Mouse (Mus musculus) cerebellum, adult 9-10 months (tissue): ENCODE results near the gene Creb3l4.
A peak's percentile ranks its signal among the peaks of the same experiment; 100 is the strongest.
"Not testable (repeated sequence)": the region's sequence is repeated elsewhere in the genome, so short reads cannot be mapped to it uniquely, and the experiment has no call there.

Experiments
- DNase-seq: peaks from one replicate; pipeline ENCODE4 v3.0.0; 2022

Gene Creb3l4

DNA sequence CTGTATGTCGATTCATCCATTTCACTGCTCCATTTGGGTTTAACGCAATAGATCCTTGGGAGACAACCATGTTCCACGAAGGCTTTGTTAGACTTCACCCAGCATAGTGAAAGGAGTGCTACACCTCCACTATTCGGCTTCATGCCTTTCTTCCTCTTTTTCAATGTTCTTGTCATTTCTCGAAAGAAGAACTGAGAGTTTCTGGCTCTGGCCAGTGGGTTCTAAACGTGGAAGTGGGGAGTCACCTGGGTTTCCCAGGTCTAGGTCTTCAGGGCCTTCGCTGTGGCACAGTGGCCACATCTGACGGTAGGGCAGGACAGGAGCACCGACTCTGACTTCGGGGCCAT, 21.3 kb upstream of the Creb3l4 start:
- DNase-seq: no peak

DNA sequence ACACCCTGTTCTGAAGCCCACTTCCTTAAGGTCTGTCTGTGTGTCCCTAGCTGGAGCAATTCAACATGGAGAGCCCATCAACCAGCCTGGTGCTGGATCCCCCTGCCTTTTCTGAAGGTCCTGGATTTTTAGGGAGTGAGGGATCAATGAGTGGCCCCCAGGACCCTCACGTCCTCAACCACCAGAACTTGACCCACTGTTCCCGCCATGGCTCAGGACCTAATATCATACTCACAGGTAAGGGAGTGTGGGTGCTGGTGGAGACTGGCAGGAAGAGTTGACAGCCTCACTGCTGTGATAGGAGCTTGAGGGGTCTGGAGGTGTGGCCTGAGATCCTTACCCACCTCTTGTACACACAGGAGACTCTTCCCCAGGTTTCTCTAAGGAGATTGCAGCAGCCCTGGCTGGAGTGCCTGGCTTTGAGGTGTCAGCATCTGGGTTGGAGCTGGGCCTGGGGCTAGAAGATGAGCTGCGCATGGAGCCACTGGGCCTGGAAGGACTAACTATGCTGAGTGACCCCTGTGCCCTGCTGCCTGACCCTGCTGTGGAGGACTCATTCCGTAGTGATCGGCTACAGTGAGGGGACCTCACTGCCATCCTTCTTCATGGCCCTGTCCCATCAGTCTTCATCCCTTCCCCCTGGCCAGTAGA, 19.9 kb upstream of the Creb3l4 start:
- DNase-seq: peak; percentile 46

DNA sequence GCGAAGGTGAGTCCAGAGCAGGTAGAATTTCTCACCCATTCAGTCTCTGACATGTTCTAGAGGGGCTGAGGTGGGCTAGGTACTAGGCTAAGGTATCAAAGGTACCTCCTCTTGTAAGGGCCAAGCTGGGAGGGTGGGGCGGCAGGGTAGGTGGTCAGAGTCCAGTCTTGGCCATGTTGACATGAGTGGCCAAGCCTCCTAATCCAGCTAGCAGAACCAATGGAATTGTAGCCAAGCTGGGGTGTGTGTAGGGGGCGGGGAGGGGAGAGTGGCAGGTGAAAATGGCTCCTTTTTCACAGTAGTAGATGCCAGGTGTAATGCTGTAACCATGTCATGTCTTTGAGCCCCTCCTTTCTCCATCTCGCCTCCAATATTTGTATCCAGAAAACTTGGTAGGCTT, 15.2 kb upstream of the Creb3l4 start:
- peak; percentile 41 for DNase-seq

DNA sequence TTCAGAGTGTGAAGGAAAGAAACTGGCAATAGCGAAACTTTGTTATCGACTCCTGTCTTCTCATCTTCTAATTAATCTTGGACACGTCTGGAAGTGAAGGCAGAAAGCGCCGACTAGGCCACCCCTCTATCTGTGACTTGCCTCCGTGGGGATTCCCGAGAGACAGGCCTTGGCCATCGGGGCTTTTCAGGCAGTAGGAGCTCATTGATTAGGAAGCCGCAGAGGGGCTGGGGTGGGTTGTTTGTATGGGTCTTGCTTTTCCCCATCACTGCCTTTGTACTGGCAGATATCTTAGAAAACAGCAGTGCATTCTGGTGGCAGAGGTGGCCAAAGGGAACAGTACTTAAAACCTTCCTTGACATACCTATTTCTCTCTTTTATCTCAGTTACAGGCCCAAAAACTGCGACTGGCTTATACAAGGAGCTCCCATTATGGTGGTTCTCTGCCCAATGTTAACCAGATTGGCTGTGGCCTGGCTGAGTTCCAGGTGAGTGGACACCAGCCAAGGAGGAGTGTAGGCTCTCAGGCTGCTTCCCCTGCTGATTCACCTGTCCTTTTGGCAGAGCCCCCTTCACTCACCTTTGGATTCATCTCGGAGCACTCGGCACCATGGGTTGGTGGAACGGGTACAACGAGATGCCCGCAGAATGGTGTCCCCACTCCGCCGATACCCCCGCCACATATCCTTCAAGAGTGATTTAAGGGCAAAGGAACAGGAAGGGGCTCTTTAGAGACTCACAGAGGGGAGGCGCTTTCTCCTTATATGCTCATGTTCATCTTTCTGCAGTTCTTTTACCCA, 13.6 kb upstream of the Creb3l4 start:
- DNase-seq: peak; percentile 98

DNA sequence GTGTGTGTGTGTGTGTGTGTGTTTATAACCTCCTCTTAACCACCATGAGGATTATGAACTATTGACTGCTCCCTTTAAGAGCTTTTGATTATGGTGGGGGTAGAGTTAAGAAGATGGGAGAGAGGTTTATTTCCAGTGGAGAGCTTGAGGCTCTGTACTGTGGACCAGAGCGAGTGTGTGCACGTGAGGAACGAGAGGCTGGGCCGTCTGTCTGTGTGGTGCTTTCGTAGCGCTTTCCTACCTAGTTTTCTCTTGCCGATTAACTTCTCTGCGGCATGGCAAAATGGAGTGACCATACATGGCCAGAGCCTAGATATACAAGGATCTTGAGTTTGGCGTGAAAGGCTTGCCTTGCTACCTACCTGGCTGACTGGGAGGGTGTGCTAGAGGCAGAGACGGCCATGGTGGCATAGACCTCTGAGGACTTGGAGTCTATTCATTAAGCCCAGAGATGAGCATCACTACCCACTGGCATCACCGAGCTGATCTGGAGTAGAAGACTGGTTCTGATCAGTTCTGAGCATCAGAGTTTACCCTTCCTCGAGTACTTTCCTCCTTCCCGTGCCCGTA, 12.6 kb upstream of the Creb3l4 start:
- peak; percentile 58 for DNase-seq

DNA sequence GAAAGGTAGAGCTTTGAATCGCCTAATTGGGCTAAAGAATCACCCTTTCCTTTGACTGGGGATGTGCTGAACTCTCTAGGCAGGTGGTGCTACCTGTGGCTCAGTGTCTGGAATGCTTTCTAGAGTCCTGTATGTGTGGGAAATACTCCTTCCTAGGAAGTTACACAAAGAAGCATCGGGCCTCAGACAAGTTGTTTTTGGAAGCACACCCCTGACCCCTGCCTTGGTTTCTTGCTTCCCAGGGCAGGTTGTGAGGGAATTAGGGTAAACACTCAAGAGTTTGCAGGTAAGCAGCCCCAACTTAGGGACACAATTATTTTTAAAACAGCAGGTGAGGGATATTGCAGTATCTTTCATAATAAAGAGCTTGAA, 11.9 kb upstream of the Creb3l4 start:
- peak; percentile 66 for DNase-seq

DNA sequence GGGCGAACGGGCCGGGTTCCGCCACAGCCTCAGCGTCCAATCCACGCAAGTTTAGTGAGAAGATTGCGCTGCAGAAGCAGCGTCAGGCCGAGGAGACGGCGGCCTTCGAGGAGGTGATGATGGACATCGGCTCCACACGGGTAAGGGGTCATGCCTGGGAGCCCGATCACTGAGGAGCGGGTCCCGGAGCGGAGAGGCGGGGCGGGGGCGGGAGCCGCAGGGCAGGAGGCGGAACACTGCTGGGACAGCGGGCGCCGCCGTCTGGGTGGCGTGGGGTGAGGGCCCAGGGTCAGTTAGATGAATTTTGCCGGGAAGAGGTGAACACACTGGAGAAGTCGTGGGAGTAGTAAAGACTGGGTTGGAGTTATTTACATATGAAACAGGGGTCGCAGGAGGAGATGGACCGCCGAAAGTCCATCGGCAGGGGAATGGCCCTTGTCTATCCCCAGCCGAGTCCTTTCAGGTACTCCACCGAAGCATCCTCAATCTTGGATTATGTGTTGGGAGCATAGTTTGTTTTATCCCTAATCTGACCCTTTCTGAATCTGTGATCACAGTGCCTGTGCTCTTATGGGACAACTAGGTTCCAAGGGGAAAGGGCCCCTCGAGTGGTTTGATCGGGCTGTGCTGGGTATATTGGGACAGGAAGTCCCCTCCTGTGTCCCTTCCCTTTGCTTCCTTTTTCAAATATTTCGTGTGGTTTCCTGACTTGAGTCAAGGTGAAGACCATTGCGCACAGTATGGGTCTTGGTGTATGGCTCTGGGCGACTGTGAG, 11.3 kb upstream of the Creb3l4 start:
- DNase-seq: peak; percentile 66

DNA sequence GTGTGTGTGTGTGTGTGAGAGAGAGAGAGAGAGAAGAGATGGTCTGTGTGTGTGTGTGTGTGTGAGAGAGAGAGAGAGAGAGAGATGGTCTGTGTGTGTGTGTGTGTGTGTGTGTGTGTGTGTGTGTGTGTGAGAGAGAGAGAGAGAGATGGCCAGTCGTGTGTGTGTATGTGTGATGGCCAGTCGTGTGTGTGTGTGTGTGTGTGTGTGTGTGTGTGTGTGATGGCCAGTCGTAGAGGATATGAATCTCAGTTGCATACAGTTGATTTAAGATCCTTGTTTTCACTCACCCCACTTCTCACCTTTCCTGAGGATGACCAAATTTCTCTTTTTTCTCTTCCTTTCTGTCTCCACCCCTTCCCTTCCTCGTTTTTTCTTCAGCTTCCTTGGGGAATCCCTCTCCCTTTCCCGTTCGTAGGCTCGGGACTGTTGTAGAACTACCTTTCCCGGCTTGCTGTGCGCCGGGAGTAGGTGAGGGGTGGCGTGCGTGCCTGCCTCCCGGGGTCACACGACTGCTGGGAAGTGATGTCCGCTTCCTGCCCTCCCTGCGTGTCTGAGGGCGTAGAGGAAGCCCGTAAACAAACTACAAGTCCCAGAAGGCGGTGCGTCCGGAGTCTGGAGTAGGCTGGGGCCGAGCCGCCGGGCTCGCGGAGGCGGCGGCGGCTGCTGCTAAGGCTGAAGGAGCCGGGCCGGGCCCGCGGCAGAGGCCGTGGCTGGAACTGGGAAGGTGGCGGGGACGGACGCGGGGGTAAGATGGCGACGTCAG, 10.5 kb upstream of the Creb3l4 start, which contains the start of gene Crtc2:
Gene Crtc2, plus strand, starts transcription at position 511 of the 766 bp plus-strand sequence.
- peak; percentile 97 for DNase-seq

DNA sequence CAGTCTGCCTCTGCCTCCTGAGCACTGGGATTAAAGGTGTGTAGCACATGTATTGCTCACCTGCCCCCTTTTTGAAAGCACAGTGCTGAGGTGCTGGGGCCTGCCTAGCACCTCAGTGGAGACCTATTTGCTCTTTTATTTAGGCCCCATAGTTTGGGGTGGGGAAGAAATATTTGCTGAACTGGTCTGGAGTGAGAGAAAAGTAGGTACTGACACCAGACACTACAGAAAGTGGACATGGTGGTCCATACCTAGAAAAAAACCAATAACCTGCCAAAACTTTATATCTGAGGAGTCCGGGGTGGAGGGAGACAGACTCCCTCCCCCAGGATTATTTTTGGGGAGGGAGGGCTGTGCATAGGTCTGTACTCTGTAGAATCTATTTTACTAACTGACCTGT, 9.9 kb upstream of the Creb3l4 start:
- peak; percentile 70 for DNase-seq

DNA sequence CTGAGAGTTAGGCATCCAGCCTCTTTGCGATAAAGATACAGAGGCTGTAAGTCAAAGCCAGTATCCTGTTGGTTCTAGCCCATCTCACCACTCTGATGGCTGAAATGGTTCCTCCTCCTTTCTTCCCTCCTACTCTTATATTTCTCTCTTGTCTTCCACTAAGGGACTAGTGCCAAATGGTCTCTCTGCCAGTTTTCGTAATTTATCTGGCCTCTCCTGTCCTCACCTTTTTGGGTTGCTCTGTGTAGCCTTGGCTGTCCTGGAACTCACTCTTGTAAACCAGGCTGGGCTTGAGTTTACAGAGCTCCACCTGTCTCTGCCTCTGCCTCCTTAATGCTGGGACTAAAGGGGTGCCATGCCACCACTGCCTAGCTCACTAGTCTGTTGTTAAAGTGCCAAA, 9.3 kb upstream of the Creb3l4 start:
- peak; percentile 75 for DNase-seq

DNA sequence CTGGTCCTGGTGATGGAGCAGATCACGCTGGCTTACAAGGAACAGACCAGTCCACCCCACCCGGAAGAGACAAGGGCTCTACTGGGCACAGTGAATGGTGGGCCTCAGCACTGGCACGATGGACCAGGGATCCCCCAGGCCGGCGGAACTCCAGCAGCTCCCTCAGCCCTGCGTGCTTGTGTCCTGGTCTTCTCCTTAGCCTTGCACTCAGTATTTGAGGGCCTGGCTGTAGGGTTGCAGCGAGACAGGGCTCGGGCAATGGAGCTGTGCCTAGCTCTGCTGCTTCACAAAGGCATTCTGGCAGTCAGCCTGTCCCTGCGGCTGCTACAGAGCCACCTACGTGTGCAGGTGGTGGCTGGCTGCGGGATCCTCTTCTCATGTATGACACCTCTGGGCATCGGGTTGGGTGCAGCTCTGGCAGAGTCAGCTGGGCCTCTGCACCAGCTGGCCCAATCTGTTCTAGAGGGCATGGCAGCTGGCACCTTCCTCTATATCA, 8.5 kb upstream of the Creb3l4 start:
- DNase-seq: not testable (repeated sequence)

DNA sequence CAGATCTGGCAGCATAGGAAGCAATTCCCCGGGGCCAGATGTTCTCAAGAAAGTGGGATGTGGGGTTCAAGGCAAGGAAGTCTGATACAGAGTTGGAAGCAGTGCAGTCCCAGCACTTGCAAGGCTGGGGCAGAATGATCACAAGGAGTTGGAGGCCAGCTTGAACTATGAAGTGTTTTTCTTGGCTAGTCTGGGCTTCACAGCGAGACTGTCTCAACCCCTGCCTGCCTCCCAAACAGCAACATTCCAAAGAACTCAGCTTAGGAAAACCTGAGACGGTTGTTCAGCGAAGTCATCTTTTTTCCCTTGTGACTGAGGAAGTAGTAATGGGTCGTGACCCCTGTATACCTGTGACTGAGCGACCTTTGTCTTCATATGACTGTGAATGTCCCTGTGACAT, 7.5 kb upstream of the Creb3l4 start:
- DNase-seq: no peak

DNA sequence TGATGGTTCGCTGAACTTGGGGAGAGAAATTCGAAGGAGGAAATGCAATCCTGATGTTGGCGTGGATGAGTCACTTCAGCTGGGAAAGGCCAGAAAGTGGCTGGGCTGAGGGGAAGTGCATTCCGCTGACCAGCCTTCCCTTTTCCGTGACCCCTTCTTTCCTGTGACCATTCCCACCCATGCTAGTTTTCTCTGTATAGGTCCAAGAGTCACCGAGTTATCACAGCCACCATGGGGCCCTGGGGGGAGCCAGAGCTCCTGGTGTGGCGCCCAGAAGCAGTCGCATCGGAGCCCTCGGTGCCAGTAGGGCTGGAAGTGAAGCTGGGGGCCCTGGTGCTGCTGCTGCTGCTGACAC, 5.4 kb upstream of the Creb3l4 start:
- peak; percentile 57 for DNase-seq

DNA sequence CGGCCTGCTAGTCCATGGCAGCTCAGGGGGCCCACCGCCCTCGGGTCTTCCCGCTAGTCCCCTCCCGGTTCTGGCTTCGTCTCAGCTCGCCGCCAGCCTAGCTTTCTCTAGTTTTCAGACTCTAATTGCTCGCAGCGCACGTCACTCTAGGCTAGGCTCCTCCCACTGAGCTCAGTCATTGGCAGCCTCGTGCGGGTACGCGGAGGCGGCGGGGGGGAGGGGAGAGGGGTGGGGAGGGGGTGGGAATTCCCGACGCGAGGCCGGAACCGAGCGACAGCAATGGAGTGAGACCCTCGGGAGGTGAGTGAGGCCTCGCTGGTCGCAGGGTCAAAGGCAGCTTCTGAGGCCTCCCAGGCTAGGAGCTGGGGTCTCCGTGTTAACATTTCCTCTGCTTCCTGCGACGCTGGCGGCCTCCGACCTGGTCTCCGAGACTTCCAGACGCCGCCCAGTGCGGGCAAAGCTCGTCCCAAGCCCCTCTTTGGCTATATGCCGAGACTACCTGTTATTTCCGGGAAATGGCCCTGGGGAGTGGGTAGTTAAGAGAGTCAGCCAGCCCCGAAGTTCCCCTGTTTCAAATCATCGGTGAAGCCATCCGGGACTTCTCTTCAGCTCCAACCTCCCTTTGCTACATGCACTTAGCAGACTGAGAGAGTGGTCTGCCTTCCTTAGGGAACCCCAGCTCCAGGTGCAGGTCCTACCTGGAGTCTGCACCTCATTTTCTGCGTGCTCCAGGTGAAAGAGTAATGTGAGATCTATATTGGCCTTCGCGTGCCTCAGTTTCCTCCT, 4.8 kb upstream of the Creb3l4 start, which contains the start of gene Slc39a1:
Gene Slc39a1, plus strand, starts transcription at position 213 of the 786 bp plus-strand sequence.
- DNase-seq: peak; percentile 95

DNA sequence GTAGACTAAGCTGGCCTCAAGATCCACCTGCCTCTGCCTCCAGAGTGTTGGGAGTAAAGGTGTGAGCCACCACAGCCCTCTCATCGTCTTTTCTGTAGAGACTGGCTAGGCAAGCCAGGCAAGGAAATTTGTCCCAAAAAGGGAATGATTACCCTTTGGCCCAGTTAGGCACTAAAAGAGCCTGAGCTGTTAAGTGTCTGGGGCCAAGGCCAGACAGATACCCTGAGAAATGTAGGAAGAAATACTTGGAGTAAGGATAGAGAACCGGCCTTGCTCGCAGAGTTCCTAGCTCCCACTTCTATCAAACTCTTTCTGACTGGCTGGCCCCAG, 4.3 kb upstream of the Creb3l4 start:
- DNase-seq: no peak

DNA sequence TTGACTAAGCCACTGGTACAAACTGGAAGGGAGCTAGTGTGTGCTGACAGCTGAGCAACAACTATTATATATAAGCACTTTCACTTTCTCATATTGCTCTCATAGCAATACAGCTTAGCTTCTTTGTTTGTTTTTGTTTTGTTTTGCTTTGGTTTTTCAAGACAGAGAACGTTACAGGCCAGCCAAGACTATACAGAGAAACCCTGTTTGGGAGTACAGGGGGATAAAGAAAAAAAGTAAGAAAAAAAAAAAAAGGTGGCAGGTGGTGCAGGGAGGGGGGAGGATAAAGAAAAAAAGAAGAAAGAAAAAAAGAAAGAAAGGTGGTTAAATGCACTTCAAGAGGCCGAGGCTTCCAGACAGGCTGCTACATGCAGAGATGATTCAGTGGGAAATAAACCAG, 2.1 kb upstream of the Creb3l4 start:
- DNase-seq: no peak

DNA sequence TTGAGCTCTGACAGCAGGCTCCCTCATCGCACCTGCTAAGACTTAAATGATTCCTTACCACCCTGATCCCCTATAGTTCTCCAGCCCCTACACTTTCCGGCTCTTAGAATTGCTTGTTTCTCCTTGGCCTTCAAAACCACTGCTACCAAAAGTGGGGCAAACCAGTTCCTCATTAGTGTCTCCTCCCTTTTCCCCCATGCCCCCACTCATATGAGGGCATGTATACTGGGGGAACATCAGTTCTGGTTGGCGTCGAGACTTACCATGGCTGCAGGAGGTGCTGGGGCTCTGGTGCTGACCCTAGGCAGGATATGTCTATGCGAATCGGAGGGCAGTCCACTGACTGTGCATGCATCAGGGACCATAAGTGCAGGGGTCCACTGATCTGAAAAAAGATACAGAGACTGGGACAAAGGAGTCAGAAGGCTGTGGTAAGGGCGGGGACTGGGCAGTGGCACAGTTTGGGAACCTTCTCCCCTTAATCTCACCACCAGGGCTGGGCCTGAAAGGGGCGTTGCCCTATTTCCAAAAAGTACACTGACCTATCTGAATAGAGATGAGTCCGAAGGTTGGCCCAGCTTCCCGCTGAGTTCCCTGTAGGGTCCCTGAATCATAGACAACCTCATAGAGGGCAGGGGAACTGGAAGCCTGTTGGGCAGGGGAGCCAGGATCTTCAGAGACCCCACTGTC, 1.5 kb downstream of the Creb3l4 start:
- DNase-seq: no peak

DNA sequence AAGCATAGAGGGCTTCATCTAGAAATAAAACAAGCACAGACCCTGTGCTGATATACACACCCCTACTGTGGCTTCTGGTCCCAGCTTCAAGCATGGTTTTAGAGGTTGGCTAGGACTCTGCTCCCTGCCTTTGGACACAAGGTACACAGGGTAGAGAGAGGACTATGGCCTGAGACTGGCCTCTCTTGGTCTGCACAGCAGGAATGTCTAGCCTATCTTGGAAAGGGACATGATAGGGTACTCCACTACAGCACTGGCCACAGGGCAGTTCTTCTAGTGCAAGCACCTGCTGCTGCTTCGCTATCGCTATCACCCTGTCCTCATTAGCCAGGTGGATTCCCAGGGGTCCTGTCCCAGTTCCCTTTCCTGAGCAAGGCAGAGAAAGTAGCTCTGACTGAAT, 2.1 kb downstream of the Creb3l4 start:
- no peak for DNase-seq

DNA sequence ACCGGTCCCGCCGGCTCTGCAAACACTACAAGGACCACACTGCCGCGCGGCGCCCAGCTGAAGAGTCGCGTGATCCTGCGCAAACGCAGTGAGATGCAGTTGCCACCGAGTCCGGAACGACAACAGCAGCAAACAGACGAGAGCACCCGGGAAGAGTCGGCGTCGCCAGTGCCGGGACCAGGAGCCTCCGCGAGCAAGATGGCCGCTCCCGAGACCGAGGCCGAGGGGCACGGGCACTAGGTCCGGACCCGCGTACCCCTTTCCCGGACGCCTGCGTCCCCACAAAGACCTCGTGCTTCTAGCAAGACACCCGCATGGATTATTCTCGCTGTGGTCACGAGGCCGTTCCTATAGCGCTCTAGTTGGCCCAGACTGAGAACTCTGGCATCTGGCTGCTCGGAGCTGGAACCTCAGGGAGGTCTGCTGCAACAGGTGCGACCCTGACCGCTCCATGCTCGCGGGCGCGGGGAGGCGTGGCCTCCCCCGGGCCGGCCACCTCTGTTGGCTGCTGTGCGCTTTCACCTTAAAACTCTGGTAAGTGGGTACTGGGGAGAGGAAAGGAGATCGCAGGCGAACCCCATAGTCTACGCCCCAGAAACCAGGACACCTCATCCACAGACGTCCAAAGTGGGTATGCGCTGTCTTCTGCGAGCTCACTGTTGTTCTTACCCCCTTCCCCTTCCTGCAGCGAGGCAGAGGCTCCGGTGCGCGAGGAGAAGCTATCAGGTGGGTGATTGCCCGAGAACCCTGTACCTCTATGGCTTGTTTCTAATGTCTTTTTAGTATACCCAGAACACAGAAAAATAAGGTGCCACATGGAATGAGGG, 11.6 kb downstream of the Creb3l4 start, which contains the start of gene Jtb:
Gene Jtb, plus strand, starts transcription at position 91 of the 827 bp plus-strand sequence.
- peak; percentile 93 for DNase-seq

DNA sequence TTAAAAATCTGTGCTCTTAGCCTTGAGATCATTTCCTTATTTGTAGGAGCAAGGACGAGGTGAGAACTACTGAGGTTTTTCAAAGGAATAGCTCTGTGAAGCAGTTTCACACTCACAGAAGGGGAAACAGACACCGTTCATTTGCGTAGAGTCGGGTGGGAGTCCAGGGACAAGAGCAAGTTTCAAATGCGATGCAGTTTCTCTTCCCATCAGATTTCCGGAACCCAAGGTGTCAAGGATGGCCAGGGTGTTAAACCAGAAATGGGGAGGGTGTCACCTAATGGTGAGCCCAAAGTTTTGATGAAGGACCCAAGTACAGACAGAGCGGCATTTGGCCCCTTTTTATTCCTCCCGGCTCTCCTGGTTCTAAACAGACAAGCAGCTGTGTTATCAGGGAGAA, 12.2 kb downstream of the Creb3l4 start:
- no peak for DNase-seq
